Mouse (Mus musculus): Measurements from ENCODE around the gene Fli1.

Fli1 gene

GRCm38 (mm10) chr9:32549462-32550384 is 7.1 kb upstream of the Fli1 start:
- DNase-seq, result no peak

- no peak for DNase-seq
Measured at GRCm38 (mm10) chr9:32546731-32547130, 4.1 kb upstream of the Fli1 start.

GRCm38 (mm10) chr9:32544731-32545661 is 2.3 kb upstream of the Fli1 start:
- peak; percentile 72 to 80 for DNase-seq

GRCm38 (mm10) chr9:32543923-32544575 is 1.4 kb upstream of the Fli1 start:
- peak in 1 of 2 experiments; percentile 36 for DNase-seq

GRCm38 (mm10) chr9:32543040-32543581 is 450 bp upstream of the Fli1 start:
- peak; percentile 62 to 67 for DNase-seq

GRCm38 (mm10) chr9:32541223-32541901 is 1.3 kb downstream of the Fli1 start:
- peak; percentile 60 to 68 for DNase-seq

GRCm38 (mm10) chr9:32540406-32541222 is 2.0 kb downstream of the Fli1 start:
- peak; percentile 55 to 73 for DNase-seq

- no peak for DNase-seq
Measured at GRCm38 (mm10) chr9:32540061-32540405, 2.6 kb downstream of the Fli1 start.

- no peak for DNase-seq
Measured at GRCm38 (mm10) chr9:32539321-32539761, 3.3 kb downstream of the Fli1 start.

- no peak for DNase-seq
Measured at GRCm38 (mm10) chr9:32538124-32538523, 4.5 kb downstream of the Fli1 start.

GRCm38 (mm10) chr9:32537706-32538105 is 5.0 kb downstream of the Fli1 start:
- DNase-seq, result no peak

GRCm38 (mm10) chr9:32535201-32535955 is 7.3 kb downstream of the Fli1 start:
- no peak for DNase-seq

- no peak for DNase-seq
Measured at GRCm38 (mm10) chr9:32534025-32534615, 8.5 kb downstream of the Fli1 start.

- no peak for DNase-seq
Measured at GRCm38 (mm10) chr9:32531588-32531987, 11.1 kb downstream of the Fli1 start.

- DNase-seq, result no peak
Measured at GRCm38 (mm10) chr9:32530975-32531374, 11.7 kb downstream of the Fli1 start.

- no peak for DNase-seq
Measured at GRCm38 (mm10) chr9:32530188-32530587, 12.5 kb downstream of the Fli1 start.

GRCm38 (mm10) chr9:32529594-32529993 is 13.1 kb downstream of the Fli1 start:
- no peak for DNase-seq

- DNase-seq, result no peak
Measured at GRCm38 (mm10) chr9:32527329-32527728, 15.3 kb downstream of the Fli1 start.

GRCm38 (mm10) chr9:32525787-32526186 is 16.9 kb downstream of the Fli1 start:
- DNase-seq, result no peak
